Mouse (Mus musculus) adrenal gland (tissue): ENCODE measurements around the gene Lpar3.
"Not testable (repeated sequence)": the region's sequence is repeated elsewhere in the genome, so short reads cannot be mapped to it uniquely, and the experiment has no call there.

Experiments
- intact Hi-C: fragments of 180-260 bp; cut with DNase I; formaldehyde crosslinking; loops from one replicate; pipeline ENCODE4 v1.15.1; 2025

The Lpar3 gene

GRCm38 (mm10) chr3:146207440-146207839 lies 13.3 kb upstream of the Lpar3 start:
- intact Hi-C loops, result no loop called here

- intact Hi-C loops, result not testable (repeated sequence)
These were observed 11.0 kb upstream of the Lpar3 start for GRCm38 (mm10) chr3:146209759-146210158.

- intact Hi-C loops, result no loop called here
These were observed 9.5 kb upstream of the Lpar3 start for GRCm38 (mm10) chr3:146211141-146211747.

- intact Hi-C loops, result no loop called here
These were observed 8.8 kb upstream of the Lpar3 start for GRCm38 (mm10) chr3:146211964-146212363.

GRCm38 (mm10) chr3:146213336-146213735 lies 7.4 kb upstream of the Lpar3 start:
- intact Hi-C loops, result no loop called here

- intact Hi-C loops, result no loop called here
These were observed 4.2 kb upstream of the Lpar3 start for GRCm38 (mm10) chr3:146216561-146216960.

GRCm38 (mm10) chr3:146224271-146224670 lies 3.5 kb downstream of the Lpar3 start:
- intact Hi-C loops, result no loop called here

- intact Hi-C loops, result no loop called here
These were observed 4.4 kb downstream of the Lpar3 start for GRCm38 (mm10) chr3:146225061-146225761.

GRCm38 (mm10) chr3:146227427-146227826 lies 6.7 kb downstream of the Lpar3 start:
- intact Hi-C loops, result no loop called here

- intact Hi-C loops, result no loop called here
These were observed 8.0 kb downstream of the Lpar3 start for GRCm38 (mm10) chr3:146228559-146229310.

- intact Hi-C loops, result no loop called here
These were observed 11.9 kb downstream of the Lpar3 start for GRCm38 (mm10) chr3:146232708-146233107.

GRCm38 (mm10) chr3:146233741-146234140 lies 13.0 kb downstream of the Lpar3 start:
- intact Hi-C loops, result no loop called here

GRCm38 (mm10) chr3:146234530-146234929 lies 13.8 kb downstream of the Lpar3 start:
- intact Hi-C loops, result no loop called here

GRCm38 (mm10) chr3:146236280-146236679 lies 15.5 kb downstream of the Lpar3 start:
- intact Hi-C loops, result no loop called here

- intact Hi-C loops, result no loop called here
These were observed 16.9 kb downstream of the Lpar3 start for GRCm38 (mm10) chr3:146237676-146238075.

- intact Hi-C loops, result no loop called here
These were observed 23.9 kb downstream of the Lpar3 start for GRCm38 (mm10) chr3:146244630-146245029.

- intact Hi-C loops, result no loop called here
These were observed 25.8 kb downstream of the Lpar3 start for GRCm38 (mm10) chr3:146246557-146246956.

- intact Hi-C loops, result no loop called here
These were observed 26.2 kb downstream of the Lpar3 start for GRCm38 (mm10) chr3:146246992-146247391.

- intact Hi-C loops, result no loop called here
These were observed 29.1 kb downstream of the Lpar3 start for GRCm38 (mm10) chr3:146249895-146250294.

GRCm38 (mm10) chr3:146251771-146252170 lies 31.0 kb downstream of the Lpar3 start:
- intact Hi-C loops, result no loop called here

GRCm38 (mm10) chr3:146253736-146254320 lies 33.1 kb downstream of the Lpar3 start:
- intact Hi-C loops, result no loop called here

GRCm38 (mm10) chr3:146255123-146255522 lies 34.4 kb downstream of the Lpar3 start:
- intact Hi-C loops, result no loop called here
